Mouse (Mus musculus) MEL (cell line): Measurements from ENCODE around the gene Cldnd2. TPM values are rescaled to one million over a fixed set of nuclear protein-coding genes. Genes with fewer than 3 reads are reported as not detected.

ENCODE experiments used
- DNase-seq: peaks from one replicate; pipeline ENCODE4 v3.0.0; 2011; ENCODE audit warnings: low read depth, low spot score
- H3K27ac ChIP-seq: 2 replicates; pipeline ENCODE4 v1.5.1; 2012; ENCODE audit warnings: low read depth, mild to moderate bottlenecking, control low read depth, low read length, moderate library complexity; ENCODE audit not compliant: control insufficient read depth
- H3K27me3 ChIP-seq, 2 experiments: fragments of 150-350 bp in 1 of 2; sonication (generic) in 1 of 2; 2 replicates each; pipeline ENCODE4 v1.6.1; 2012; ENCODE audit warnings: low read length in 2 of 2, mild to moderate bottlenecking in 2 of 2, improper control_type of control experiment in 1 of 2, moderate library complexity in 1 of 2; ENCODE audit not compliant: insufficient read depth in 2 of 2, control insufficient read depth in 1 of 2
- H3K36me3 ChIP-seq, 2 experiments: 2 replicates each; pipeline ENCODE4 v1.6.1; 2012 to 2014; ENCODE audit warnings: low read length in 2 of 2, improper control_type of control experiment in 1 of 2, inconsistent platforms in 1 of 2, mild to moderate bottlenecking in 1 of 2; ENCODE audit not compliant: insufficient read depth in 2 of 2, control insufficient read depth in 1 of 2
- H3K4me1 ChIP-seq, 2 experiments: fragments of 150-350 bp in 1 of 2; sonication (generic) in 1 of 2; 2 replicates each; pipeline ENCODE4 v1.6.1; 2012; ENCODE audit warnings: low read length in 2 of 2, improper control_type of control experiment in 1 of 2, mild to moderate bottlenecking in 1 of 2; ENCODE audit not compliant: insufficient read depth in 2 of 2, control insufficient read depth in 1 of 2
- H3K4me3 ChIP-seq, 2 experiments: fragments of 150-350 bp in 1 of 2; sonication (generic) in 1 of 2; 2 replicates each; pipeline ENCODE4 v1.5.1; 2012; ENCODE audit warnings: low read depth in 2 of 2, low read length in 2 of 2, mild to moderate bottlenecking in 2 of 2, moderate library complexity in 2 of 2, control low read depth in 1 of 2, improper control_type of control experiment in 1 of 2; ENCODE audit not compliant: control insufficient read depth in 1 of 2, insufficient read depth in 1 of 2
- H3K79me2 ChIP-seq: 2 replicates; pipeline ENCODE4 v1.6.1; 2012; ENCODE audit warnings: mild to moderate bottlenecking, low read length, moderate library complexity; ENCODE audit not compliant: control insufficient read depth, poor library complexity, insufficient read depth
- H3K9ac ChIP-seq: 2 replicates; pipeline ENCODE4 v1.6.1; 2012; ENCODE audit warnings: low read depth, mild to moderate bottlenecking, control low read depth, low read length, moderate library complexity; ENCODE audit not compliant: control insufficient read depth, poor library complexity, severe bottlenecking
- H3K9me3 ChIP-seq: fragments of 150-350 bp; sonication (generic); replicated peaks from 2 replicates; pipeline ENCODE4 v1.6.1; 2012; ENCODE audit warnings: mild to moderate bottlenecking, low read length, improper control_type of control experiment, moderate library complexity; ENCODE audit not compliant: insufficient read depth
- BHLHE40 ChIP-seq: IDR thresholded peaks from 2 replicates; pipeline ENCODE4 v1.6.1; 2012; ENCODE audit warnings: low read depth, mild to moderate bottlenecking, inconsistent platforms, low read length, improper control_type of control experiment, borderline replicate concordance
- CHD2 ChIP-seq: IDR thresholded peaks from 2 replicates; pipeline ENCODE4 v1.6.1; 2011; ENCODE audit warnings: low read length, improper control_type of control experiment
- EP300 ChIP-seq, 2 experiments: IDR thresholded peaks; 2 replicates each; pipeline ENCODE4 v1.6.1; 2011; ENCODE audit warnings: improper control_type of control experiment in 2 of 2, low read length in 2 of 2, low read depth in 1 of 2, mild to moderate bottlenecking in 1 of 2
- GABPA ChIP-seq: IDR thresholded peaks from 2 replicates; pipeline ENCODE4 v1.6.1; 2012; ENCODE audit warnings: low read depth, mild to moderate bottlenecking, inconsistent platforms, low read length, improper control_type of control experiment, moderate library complexity
- GATA1 ChIP-seq: IDR thresholded peaks from 2 replicates; pipeline ENCODE4 v1.6.1; 2011; ENCODE audit warnings: low read depth, low read length, improper control_type of control experiment
- JUND ChIP-seq: IDR thresholded peaks from 2 replicates; pipeline ENCODE4 v1.6.1; 2011; ENCODE audit warnings: low read depth, mild to moderate bottlenecking, improper control_type of control experiment, low read length
- MAX ChIP-seq: IDR thresholded peaks from 2 replicates; pipeline ENCODE4 v1.6.1; 2011; ENCODE audit warnings: low read length, improper control_type of control experiment
- MAZ ChIP-seq: IDR thresholded peaks from 2 replicates; pipeline ENCODE4 v1.6.1; 2012; ENCODE audit warnings: low read depth, mild to moderate bottlenecking, inconsistent platforms, low read length, improper control_type of control experiment
- MEF2A ChIP-seq: IDR thresholded peaks from 2 replicates; pipeline ENCODE4 v1.6.1; 2014; ENCODE audit warnings: low read depth, mild to moderate bottlenecking, inconsistent platforms, low read length, improper control_type of control experiment; ENCODE audit not compliant: poor library complexity, insufficient replicate concordance, severe bottlenecking; ENCODE audit errors: extremely low read depth
- MYB ChIP-seq: IDR thresholded peaks from 2 replicates; pipeline ENCODE4 v1.6.1; 2011; ENCODE audit warnings: mild to moderate bottlenecking, low read depth, low read length, improper control_type of control experiment
- NRF1 ChIP-seq: IDR thresholded peaks from 2 replicates; pipeline ENCODE4 v1.6.1; 2014; ENCODE audit warnings: low read depth, mild to moderate bottlenecking, inconsistent platforms, low read length, improper control_type of control experiment, moderate library complexity; ENCODE audit not compliant: poor library complexity, insufficient read depth, severe bottlenecking
- POLR2AphosphoS2 ChIP-seq: IDR thresholded peaks from 2 replicates; pipeline ENCODE4 v1.6.1; 2011; ENCODE audit warnings: low read length, improper control_type of control experiment
- RAD21 ChIP-seq: IDR thresholded peaks from 2 replicates; pipeline ENCODE4 v1.6.1; 2011; ENCODE audit warnings: mild to moderate bottlenecking, low read depth, low read length, improper control_type of control experiment
- SMC3 ChIP-seq: IDR thresholded peaks from 2 replicates; pipeline ENCODE4 v1.6.1; 2011; ENCODE audit warnings: low read depth, low read length, improper control_type of control experiment
- TBP ChIP-seq: IDR thresholded peaks from 2 replicates; pipeline ENCODE4 v1.8.0; 2011; ENCODE audit warnings: low read depth, low read length, improper control_type of control experiment
- UBTF ChIP-seq: IDR thresholded peaks from 2 replicates; pipeline ENCODE4 v1.6.1; 2012; ENCODE audit warnings: low read depth, mild to moderate bottlenecking, inconsistent platforms, low read length, improper control_type of control experiment, moderate library complexity, borderline replicate concordance; ENCODE audit not compliant: insufficient read depth
- ZC3H11A ChIP-seq: IDR thresholded peaks from 2 replicates; pipeline ENCODE4 v1.6.1; 2012; ENCODE audit warnings: low read depth, mild to moderate bottlenecking, inconsistent platforms, low read length, improper control_type of control experiment
- ZKSCAN1 ChIP-seq: IDR thresholded peaks from 2 replicates; pipeline ENCODE4 v1.6.1; 2012; ENCODE audit warnings: low read depth, mild to moderate bottlenecking, inconsistent platforms, low read length, improper control_type of control experiment, moderate library complexity
- polyA plus RNA-seq, 2 experiments: library from polyadenylated mRNA; stranded (reverse) in 1 of 2; unstranded in 1 of 2; fragments of >175 nt in 1 of 2; fragments of >200 nt in 1 of 2; gene quantifications; 2 replicates each; pipeline versions ENCODE4 v1.2.1 to v1.2.4; 2012; ENCODE audit warnings: low replicate concordance in 2 of 2, low read depth in 1 of 2; ENCODE audit not compliant: insufficient read length in 2 of 2, insufficient read depth in 1 of 2, missing spikeins in 1 of 2
- total RNA-seq: library from RNA; depleted of rRNA; stranded (reverse); fragments of 300-350 nt; gene quantifications from 2 replicates; pipeline ENCODE4 v1.2.3, GENCODE M21; 2012

Cldnd2 gene
- total and polyA plus RNA-seq, 3 experiments: not detected

DNA sequence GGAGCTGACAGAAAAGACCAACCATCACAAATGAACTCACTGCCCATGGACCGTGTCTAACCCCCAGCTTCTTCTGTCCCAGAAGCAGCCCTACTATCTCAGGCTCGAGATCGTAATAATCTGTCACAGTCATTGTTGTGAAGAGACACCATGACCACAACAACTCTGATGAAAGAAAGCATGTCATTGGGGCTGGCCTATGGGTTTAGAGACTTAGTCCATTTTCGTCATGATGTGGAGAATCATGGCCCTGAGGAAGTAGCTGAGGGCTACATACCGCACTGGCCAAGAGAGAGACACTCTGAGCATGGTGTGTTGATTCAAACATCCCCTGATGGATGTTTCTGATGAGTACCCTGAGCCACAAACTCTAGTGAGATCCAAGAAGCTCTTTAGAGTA lies 5.9 kb upstream of the Cldnd2 start:
- no peak overlapping the region for H3K4me3 ChIP-seq
- H3K27ac ChIP-seq: no peak overlapping the region
- no peak for DNase-seq
- H3K27me3 ChIP-seq: peaks cover 0 to 3% of the 10 kb centered on the region in 2 experiments; a peak in 2 of 4 replicates
- H3K4me1 ChIP-seq: no peaks in the 10 kb centered on the region
- no peaks in the 10 kb centered on the region for H3K79me2 ChIP-seq
- H3K9ac ChIP-seq: no peak overlapping the region
- H3K36me3 ChIP-seq: no peaks in the 10 kb centered on the region
- no peaks in the 10 kb centered on the region for H3K9me3 ChIP-seq
- TF ChIP-seq MAZ (no peak), MYB (no peak), NRF1 (no peak), RAD21 (no peak), EP300 (IDR thresholded peaks at IDR 0.05; ENCODE audit: low read depth in 1 of 2, low read length in 2 of 2) (no peak), SMC3 (no peak), JUND (no peak), POLR2AphosphoS2 (no peak), ZKSCAN1 (no peak), TBP (no peak), CHD2 (no peak), MAX (no peak), BHLHE40 (no peak), GABPA (no peak)
- TF ChIP-seq, all 39 proteins: peak for 0

DNA sequence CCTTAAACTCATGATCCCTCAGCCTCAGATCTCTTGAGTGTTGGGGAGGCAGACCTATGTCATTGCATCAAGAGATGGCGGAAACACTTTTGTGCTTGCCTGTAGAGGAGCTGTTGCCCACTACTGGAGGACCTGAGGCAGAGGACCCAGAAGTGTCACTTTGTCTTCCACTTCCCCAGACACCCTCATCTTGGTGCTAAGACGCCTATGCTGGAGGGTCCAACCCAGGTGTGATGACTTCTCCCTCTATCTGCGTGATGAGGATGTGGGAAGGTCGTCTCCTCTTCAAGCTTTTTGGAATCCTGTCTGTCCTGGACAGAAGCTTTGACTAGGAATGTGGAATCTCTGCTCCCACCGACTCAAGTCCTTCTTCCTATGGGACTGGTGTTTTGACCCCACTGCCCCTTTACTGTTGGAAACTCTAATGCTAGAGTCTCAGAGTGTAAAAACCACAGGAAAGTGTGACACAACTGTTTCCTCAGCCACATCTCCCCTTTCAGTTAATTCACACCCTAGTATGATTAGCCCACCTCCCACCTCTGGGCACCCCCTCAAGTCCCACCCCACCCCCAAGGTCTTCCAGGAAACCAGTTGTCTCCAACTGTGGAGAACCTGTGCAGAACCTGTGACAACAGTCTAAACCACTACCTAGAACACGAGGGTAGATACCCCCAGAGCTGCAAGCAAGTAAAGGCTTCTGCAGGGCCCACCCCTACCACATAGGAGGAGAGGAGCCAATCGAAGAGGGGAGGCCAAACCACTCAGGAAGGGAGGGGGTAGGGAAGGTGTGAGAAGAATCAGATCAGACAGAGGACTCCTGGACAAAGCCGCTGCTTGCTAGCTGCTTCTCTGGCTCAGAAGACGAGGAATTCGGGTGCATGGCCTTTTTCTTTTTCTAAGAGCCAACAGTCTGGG lies 4.0 kb upstream of the Cldnd2 start, which contains the start of gene Nkg7:
TSS of gene Nkg7 (plus strand) at position 733 of the 915 bp plus-strand sequence.
- no peaks in the 10 kb centered on the region for H3K4me1 ChIP-seq
- H3K4me3 ChIP-seq: no peak within 1 kb of the TSS

More for the DNA sequence above, 4.0 kb upstream of the Cldnd2 start, which contains the start of gene Nkg7:
- no peak for DNase-seq
- H3K27ac ChIP-seq: no peak within 1 kb of the TSS
- no peak within 1 kb of the TSS for H3K9ac ChIP-seq
- H3K79me2 ChIP-seq: no peaks in the 10 kb centered on the region
- H3K27me3 ChIP-seq: peaks cover 0 to 3% of the 10 kb centered on the region in 2 experiments; a peak in 2 of 4 replicates
- no peaks in the 10 kb centered on the region for H3K9me3 ChIP-seq
- no peaks in the 10 kb centered on the region for H3K36me3 ChIP-seq
- TF ChIP-seq ZC3H11A (no peak), MEF2A (no peak), GATA1 (no peak), UBTF (no peak)
